Mouse (Mus musculus) lung, postnatal 25 days (tissue): Measurements from ENCODE around the gene A630073D07Rik.
"Not testable (repeated sequence)": the region's sequence is repeated elsewhere in the genome, so short reads cannot be mapped to it uniquely, and the experiment has no call there.

Source experiments
- DNase-seq: peaks from one replicate; pipeline ENCODE4 v3.0.0; 2022; ENCODE audit warnings: low spot score

Gene A630073D07Rik

DNA sequence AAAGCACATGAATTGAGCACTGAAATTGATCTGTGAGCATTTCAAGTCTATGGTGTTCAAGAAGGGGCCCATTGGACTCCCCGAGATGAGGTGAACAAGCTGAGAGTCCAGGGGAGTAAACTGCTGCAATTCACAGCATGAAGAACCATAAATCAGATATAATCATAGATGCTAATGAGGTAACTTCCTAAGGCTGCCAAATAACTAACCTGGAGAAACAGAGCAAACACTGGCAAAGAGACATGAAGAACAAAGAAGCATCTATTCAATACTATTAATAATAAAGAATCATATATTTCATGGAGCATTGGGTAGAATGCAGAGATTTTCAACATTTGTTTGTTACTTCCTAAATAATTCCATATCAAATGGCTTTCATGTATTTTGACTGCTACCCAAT is at the start of gene A630073D07Rik:
Gene A630073D07Rik (minus strand): TSS at position 101 of the 400 bp plus-strand sequence.
- no peak for DNase-seq

DNA sequence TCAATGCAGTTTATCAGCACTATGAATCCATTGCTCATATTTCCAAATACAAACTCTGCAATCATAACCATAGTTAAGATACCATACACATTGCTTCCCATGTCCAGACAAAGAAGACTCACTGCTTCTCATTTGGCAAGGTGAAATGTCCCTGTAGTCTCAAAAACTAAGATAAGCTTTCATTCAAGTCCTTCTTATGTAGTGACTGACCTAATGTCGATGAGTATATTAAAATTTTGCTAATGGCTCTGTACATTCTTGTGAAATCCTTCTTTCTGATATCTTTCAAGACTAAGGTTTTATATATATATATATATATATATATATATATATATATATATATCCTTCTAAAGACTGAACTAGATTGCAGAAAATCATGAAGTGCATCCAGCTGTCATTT is 49.6 kb upstream of the A630073D07Rik start, which contains the start of gene Tas2r121:
Gene Tas2r121 (minus strand): TSS at position 101 of the 400 bp plus-strand sequence.
- DNase-seq, result no peak

DNA sequence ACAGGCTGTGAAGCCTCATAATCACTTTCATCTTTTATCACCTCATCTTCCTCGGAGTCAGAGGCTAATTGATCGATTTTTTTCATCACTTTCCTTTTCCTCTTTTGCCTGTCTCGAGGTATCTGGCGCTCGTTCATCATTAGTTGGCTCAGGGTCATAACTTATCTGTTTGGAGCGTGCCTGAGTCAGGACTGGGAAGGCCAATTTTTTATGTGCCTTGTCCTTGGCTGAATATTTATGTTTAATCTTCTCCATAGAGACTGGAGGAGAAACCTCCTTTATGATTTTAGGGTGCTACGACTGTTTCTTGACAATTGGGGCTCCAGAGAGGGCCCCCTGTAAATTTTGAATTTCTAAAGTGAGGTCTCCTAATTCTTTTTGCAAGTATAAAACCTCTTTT is 40.3 kb upstream of the A630073D07Rik start:
- DNase-seq, result not testable (repeated sequence)

DNA sequence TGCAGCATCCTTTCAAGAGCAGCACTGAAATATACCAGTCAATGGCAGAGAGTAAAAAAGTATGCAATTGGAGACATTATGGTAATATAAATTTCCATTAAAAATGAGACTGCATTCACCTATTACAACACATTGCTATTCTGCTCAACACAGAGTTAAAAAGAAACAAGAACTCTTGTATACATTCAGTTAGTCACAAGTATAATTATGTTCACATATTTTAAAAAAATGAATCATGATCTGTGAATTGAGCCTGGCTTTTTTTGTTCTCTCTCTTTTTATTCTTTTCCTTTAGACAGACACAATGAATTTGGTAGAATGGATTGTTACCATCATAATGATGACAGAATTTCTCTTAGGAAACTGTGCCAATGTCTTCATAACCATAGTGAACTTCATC is 5.3 kb upstream of the A630073D07Rik start, which contains the start of gene Tas2r120:
Gene Tas2r120 (plus strand): TSS at position 301 of the 400 bp plus-strand sequence.
- DNase-seq, result no peak

DNA sequence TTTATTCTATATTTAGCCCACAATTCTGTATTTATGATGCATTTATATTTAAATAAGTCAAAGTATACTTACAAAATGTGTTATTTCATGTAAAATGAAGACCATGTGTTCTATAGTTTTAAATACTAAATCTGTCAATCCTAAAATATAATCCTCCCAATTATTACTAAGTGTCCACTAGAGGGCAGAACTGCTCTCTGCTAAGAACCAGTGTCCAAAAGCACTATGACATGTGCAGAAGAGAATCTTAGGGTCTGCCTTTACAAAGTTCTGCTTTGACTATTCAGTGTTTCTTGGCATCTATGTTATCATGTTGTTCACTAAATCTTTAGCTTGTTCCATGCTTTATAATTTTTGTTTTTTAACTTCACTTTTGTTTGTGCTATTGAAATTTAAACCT is 1.9 kb downstream of the A630073D07Rik start:
- no peak for DNase-seq

DNA sequence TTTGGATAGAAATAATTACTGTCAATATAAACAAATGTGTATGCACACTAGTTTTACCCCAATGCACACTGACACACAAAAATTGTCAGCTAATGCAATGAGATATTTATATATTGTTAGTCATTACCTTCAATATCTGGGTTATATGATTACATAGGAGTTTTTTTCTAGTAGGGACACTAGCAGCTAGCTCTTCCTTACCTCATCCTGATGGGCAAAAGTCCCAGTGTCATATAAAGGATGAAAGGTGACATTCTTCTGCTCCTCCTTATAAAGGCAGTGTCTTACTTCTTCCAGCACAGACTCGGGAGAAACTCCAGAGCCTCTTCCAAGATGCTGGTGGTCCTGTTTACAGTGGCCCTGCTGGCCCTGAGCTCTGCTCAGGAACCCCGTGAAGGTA is 55.7 kb downstream of the A630073D07Rik start, which contains the start of gene Prp2:
Gene Prp2 (plus strand): TSS at position 301 of the 400 bp plus-strand sequence.
- not testable (repeated sequence) for DNase-seq
